In genomic region chr13:51645872-51646271, GRCm38 (mm10) we compare ENCODE assay signal across 8 mouse cellular contexts. TPM values are rescaled to one million over a fixed set of nuclear protein-coding genes. Genes with fewer than 3 reads are reported as not detected.
DNase-seq lines count a peak whose midpoint lies in the region; ATAC-seq lines count a peak whose summit lies in the region.

No protein-coding gene starts in this region.

- no peak for ATAC-seq in hindbrain, embryonic 11.5 days (ENCODE audit: low FRiP score)
- no peak for ATAC-seq in liver, embryonic 13.5 days (ENCODE audit: low read depth)
- no peak for ATAC-seq in stomach, embryonic 14.5 days (ENCODE audit: insufficient number of reproducible peaks, insufficient read depth, low FRiP score, low read depth)

- H3K36me3 ChIP-seq in hindbrain, embryonic 11.5 days (ENCODE audit: control insufficient read depth, insufficient read depth, low read length), result no peaks in the 10 kb centered on the region
- peaks cover 17% of the 10 kb centered on the region for H3K36me3 ChIP-seq in liver, embryonic 13.5 days
- no peaks in the 10 kb centered on the region for H3K36me3 ChIP-seq in stomach, embryonic 14.5 days (ENCODE audit: control insufficient read depth, insufficient read depth, low read length)

- DNase-seq in kidney, adult 11 months, result peak; percentile 53
- DNase-seq in kidney, postnatal 14 days, result no peak
- peak; percentile 63 for DNase-seq in c-Kit-negative CD71-positive TER-119-positive erythroid progenitor cells, embryonic 14.5 days (ENCODE audit: low read depth, low spot score)
- DNase-seq in hindbrain, embryonic 11.5 days (ENCODE audit: low spot score), result peak; percentile 43
- DNase-seq in liver, embryonic 13.5 days, result peak; percentile 48
- no peak for DNase-seq in cerebellum, postnatal 36 days
- DNase-seq in natural killer cell, adult 2 months (ENCODE audit: low spot score in 2 of 2), result no peak

- H3K4me3 ChIP-seq in hindbrain, embryonic 11.5 days (ENCODE audit: low read depth, low read length), result peak overlapping the region; percentile 85
- H3K4me3 ChIP-seq in liver, embryonic 13.5 days (replicated peaks), result peak overlapping the region; percentile 96
- H3K4me3 ChIP-seq in stomach, embryonic 14.5 days (ENCODE audit: low read depth, low read length), result peak overlapping the region; percentile 81

- 0 out of 2 replicates have a peak overlapping the region, but pooled peaks have one; percentile 54 for H3K27ac ChIP-seq in hindbrain, embryonic 11.5 days (ENCODE audit: low read depth, low read length)
- peak overlapping the region; percentile 96 for H3K27ac ChIP-seq in liver, embryonic 13.5 days
- peak overlapping the region; percentile 80 for H3K27ac ChIP-seq in stomach, embryonic 14.5 days (ENCODE audit: low read length)

- no peaks in the 10 kb centered on the region for H3K9me3 ChIP-seq in hindbrain, embryonic 11.5 days (ENCODE audit: control insufficient read depth, low read length)
- no peaks in the 10 kb centered on the region for H3K9me3 ChIP-seq in liver, embryonic 13.5 days (replicated peaks)
- H3K9me3 ChIP-seq in stomach, embryonic 14.5 days (ENCODE audit: control insufficient read depth, low read depth, low read length), result no peaks in the 10 kb centered on the region

- H3K9ac ChIP-seq in hindbrain, embryonic 11.5 days (ENCODE audit: low read depth, low read length), result peak overlapping the region; percentile 85
- peak overlapping the region; percentile 99 for H3K9ac ChIP-seq in liver, embryonic 13.5 days
- peak overlapping the region; percentile 80 for H3K9ac ChIP-seq in stomach, embryonic 14.5 days (replicated peaks; ENCODE audit: low read depth, low read length)

- WGBS in hindbrain, embryonic 11.5 days, result 0% methylated on average over 7 of the region's 7 CpGs
- WGBS in liver, embryonic 13.5 days (ENCODE audit: insufficient replicate concordance), result under 1% methylated on average over 7 of the region's 7 CpGs
- WGBS in stomach, embryonic 14.5 days, result 0% methylated on average over 7 of the region's 7 CpGs

- no peaks in the 10 kb centered on the region for H3K27me3 ChIP-seq in hindbrain, embryonic 11.5 days (ENCODE audit: control insufficient read depth, insufficient read depth, low read length)
- H3K27me3 ChIP-seq in liver, embryonic 13.5 days, result no peaks in the 10 kb centered on the region
- no peaks in the 10 kb centered on the region for H3K27me3 ChIP-seq in stomach, embryonic 14.5 days (ENCODE audit: control insufficient read depth, insufficient read depth, low read length)

- H3K4me1 ChIP-seq in hindbrain, embryonic 11.5 days (replicated peaks; ENCODE audit: control insufficient read depth, insufficient read depth, low read length), result no peaks in the 10 kb centered on the region; the same call in 1 of the 2 replicates
- H3K4me1 ChIP-seq in liver, embryonic 13.5 days (replicated peaks), result peaks cover 45% of the 10 kb centered on the region
- peaks cover 25% of the 10 kb centered on the region for H3K4me1 ChIP-seq in stomach, embryonic 14.5 days (ENCODE audit: control insufficient read depth, insufficient read depth, low read length)

- H3K4me2 ChIP-seq in hindbrain, embryonic 11.5 days (replicated peaks; ENCODE audit: low read depth, low read length), result peak overlapping the region; percentile 63
- H3K4me2 ChIP-seq in liver, embryonic 13.5 days, result peak overlapping the region; percentile 59
- peak overlapping the region; percentile 79 for H3K4me2 ChIP-seq in stomach, embryonic 14.5 days (replicated peaks; ENCODE audit: low read depth, low read length)

RNA-seq across cellular contexts. Expression of gene Cks2, which starts 0.8 kb away (rescaled TPM):
- 298 and 307 TPM in 2 replicates for polyA plus RNA-seq in hindbrain, embryonic 11.5 days (2014; fragmentation: Nextera tagmentation; extraction: Ambion mirVana)
- 433 and 444 TPM in 2 replicates for polyA plus RNA-seq in liver, embryonic 13.5 days (2015; fragmentation: Nextera tagmentation; extraction: Ambion mirVana)
- polyA plus RNA-seq in stomach, embryonic 14.5 days (2014; fragmentation: Nextera tagmentation; extraction: Ambion mirVana), result 348 and 373 TPM in 2 replicates

RNA-seq across cellular contexts. Expression of gene Secisbp2, which starts 5.6 kb away (rescaled TPM):
- 30.0 and 35.3 TPM in 2 replicates for polyA plus RNA-seq in hindbrain, embryonic 11.5 days (2014; fragmentation: Nextera tagmentation; extraction: Ambion mirVana)
- polyA plus RNA-seq in liver, embryonic 13.5 days (2015; fragmentation: Nextera tagmentation; extraction: Ambion mirVana), result 21.0 and 22.2 TPM in 2 replicates
- polyA plus RNA-seq in stomach, embryonic 14.5 days (2014; fragmentation: Nextera tagmentation; extraction: Ambion mirVana), result 34.2 and 35.3 TPM in 2 replicates

Comparison
In these comparisons a context has a peak if more than half of its experiments do, and no peak if none do; other contexts are left out.
1. DNase-seq: peak in kidney, adult 11 months (single experiment), c-Kit-negative CD71-positive TER-119-positive erythroid progenitor cells, embryonic 14.5 days (single experiment), hindbrain, embryonic 11.5 days (single experiment) and liver, embryonic 13.5 days (single experiment); none in kidney, postnatal 14 days (single experiment), cerebellum, postnatal 36 days (0 of 2) and natural killer cell, adult 2 months (0 of 2).
2. Peak in every context shown above with its lines, with median percentiles within 50 percentile points of each other: H3K27ac ChIP-seq, H3K4me2 ChIP-seq, H3K4me3 ChIP-seq and H3K9ac ChIP-seq.